Mouse (Mus musculus): ENCODE data around the gene Tmc1. TPM values are rescaled to one million over a fixed set of nuclear protein-coding genes. Genes with fewer than 3 reads are reported as not detected.

Tmc1 gene
- polyA plus RNA-seq (2015; fragmentation: Nextera tagmentation; extraction: Ambion mirVana) = not detected in 2 replicates

DNA sequence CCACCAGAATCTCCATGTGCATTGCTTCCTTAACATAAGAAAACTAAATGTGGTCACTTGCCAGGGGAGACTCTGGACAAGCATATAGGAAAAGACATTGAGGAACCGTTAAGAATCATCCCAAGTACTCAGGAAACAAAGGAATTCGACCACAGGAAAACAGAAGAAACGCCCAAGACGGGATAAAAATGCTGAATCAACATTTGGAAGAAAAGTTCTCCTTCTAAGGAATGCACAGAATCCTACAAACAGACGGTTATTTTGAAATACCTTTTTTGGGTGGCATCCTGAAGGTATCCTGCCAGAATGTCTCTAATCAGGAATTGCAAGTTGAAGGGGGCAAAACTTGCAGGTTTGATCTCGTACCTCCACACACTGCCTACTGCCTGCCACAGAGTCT is at the start of gene Tmc1:
Tmc1 (minus strand) TSS at position 329 of the 400 bp plus-strand sequence.

Other genes with a start within 250 kb of the Tmc1 start
- 2.2 and 6.4 TPM in 2 replicates for gene Aldh1a7, start 226.6 kb downstream of the Tmc1 start, polyA plus RNA-seq (2015; fragmentation: Nextera tagmentation; extraction: Ambion mirVana)

Measured in skeletal muscle tissue, postnatal 0 days (tissue).